In the genomic region with DNA sequence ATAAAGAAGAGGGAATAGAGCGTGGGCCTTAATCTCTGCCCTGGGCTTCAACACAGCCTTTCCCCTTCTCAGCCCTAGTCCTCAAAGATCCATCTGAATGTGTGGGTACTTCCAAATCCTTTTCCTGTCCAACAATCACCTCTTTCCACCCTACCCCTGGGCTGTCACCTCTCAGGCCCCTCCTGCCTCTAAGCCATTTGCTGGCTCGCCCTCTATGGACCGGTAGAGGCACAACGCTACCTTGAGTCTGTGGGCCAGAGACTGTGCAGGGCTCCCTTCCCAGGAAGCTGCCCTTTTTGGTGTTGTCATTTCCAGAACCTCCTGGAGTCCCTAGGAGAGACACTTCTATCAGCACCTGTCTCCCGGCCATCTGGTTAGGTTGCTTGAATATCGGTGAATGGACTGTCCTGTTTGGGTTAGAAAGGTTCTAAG, we compare ENCODE assay signal across 9 mouse cellular contexts. TPM values are rescaled to one million over a fixed set of nuclear protein-coding genes. Genes with fewer than 3 reads are reported as not detected.
A peak's percentile ranks its signal among the peaks of the same experiment; 100 is the strongest.
DNase-seq lines count a peak whose midpoint lies in the region; ATAC-seq lines count a peak whose summit lies in the region.
"Had no signal": no experiment of that assay in that cellular context is flagged by ENCODE, and none has a peak within 500 bp of the region (broad histone marks: within the 10 kb centered on the region; RNA-seq: fewer than 3 reads in every experiment).

No protein-coding gene starts in this region.

- peaks cover 12% of the 10 kb centered on the region for H3K4me1 ChIP-seq in hindbrain, embryonic 14.5 days (replicated peaks; ENCODE audit: control insufficient read depth, insufficient read depth, low read length)
- peaks cover 4% of the 10 kb centered on the region; the same call in 1 of the 2 replicates for H3K4me1 ChIP-seq in liver, embryonic 11.5 days (replicated peaks; ENCODE audit: control insufficient read depth, insufficient read depth, low read length)

- H3K27ac ChIP-seq in hindbrain, embryonic 14.5 days = peak overlapping the region; percentile 91
- H3K27ac ChIP-seq in liver, embryonic 11.5 days (ENCODE audit: low read depth, low read length) = no peak overlapping the region

- DNase-seq in urinary bladder, postnatal 14 days (ENCODE audit: low spot score) = peak; percentile 38
- no peak for DNase-seq in urinary bladder, postnatal 4 days (ENCODE audit: low spot score in 2 of 2)
- peak; percentile 59 for DNase-seq in embryo, embryonic 10.5 days (ENCODE audit: low spot score)
- no peak for DNase-seq in hindbrain, embryonic 14.5 days (ENCODE audit: low spot score)
- DNase-seq in liver, embryonic 11.5 days (ENCODE audit: low spot score) = no peak
- peak; percentile 38 for DNase-seq in naive thymus-derived CD4-positive, alpha-beta T cell, adult 2 months (ENCODE audit: low read depth)
- DNase-seq in ovary, adult 18-20 months (ENCODE audit: low spot score) = no peak
- DNase-seq in layer of hippocampus, adult 8-10 months (ENCODE audit: low spot score in 2 of 2) = no peak

- peak overlapping the region; percentile 77 for H3K4me2 ChIP-seq in hindbrain, embryonic 14.5 days (replicated peaks)
- peak overlapping the region; percentile 84 for H3K4me2 ChIP-seq in liver, embryonic 11.5 days

- ATAC-seq in hindbrain, embryonic 14.5 days (ENCODE audit: low FRiP score) = peak; percentile 46; the same call in 1 of the 2 replicates
- ATAC-seq in liver, embryonic 11.5 days (replicated peaks; ENCODE audit: low FRiP score) = no peak

- 20% methylated on average over 6 of the region's 6 CpGs for WGBS in hindbrain, embryonic 14.5 days
- 25% methylated on average over 6 of the region's 6 CpGs for WGBS in liver, embryonic 11.5 days

- peaks cover 43% of the 10 kb centered on the region for H3K36me3 ChIP-seq in hindbrain, embryonic 14.5 days (replicated peaks; ENCODE audit: control insufficient read depth, insufficient read depth)
- H3K36me3 ChIP-seq in liver, embryonic 11.5 days (ENCODE audit: control insufficient read depth, insufficient read depth, low read length) = 0 out of 2 replicates have a peak, but pooled peaks cover 2% of the 10 kb centered on the region

- H3K9me3 ChIP-seq in hindbrain, embryonic 14.5 days (ENCODE audit: control insufficient read depth, low read length) = no peaks in the 10 kb centered on the region
- no peaks in the 10 kb centered on the region for H3K9me3 ChIP-seq in liver, embryonic 11.5 days (ENCODE audit: control insufficient read depth, low read length)

- H3K9ac ChIP-seq in hindbrain, embryonic 14.5 days = peak overlapping the region; percentile 95
- H3K9ac ChIP-seq in liver, embryonic 11.5 days (ENCODE audit: low read depth, low read length) = peak overlapping the region; percentile 67; the same call in 1 of the 2 replicates

- H3K27me3 ChIP-seq in hindbrain, embryonic 14.5 days (ENCODE audit: control insufficient read depth, insufficient read depth, low read length) = no peaks in the 10 kb centered on the region
- no peaks in the 10 kb centered on the region for H3K27me3 ChIP-seq in liver, embryonic 11.5 days (replicated peaks; ENCODE audit: control insufficient read depth, insufficient read depth, low read length)

- peak overlapping the region; percentile 88 for H3K4me3 ChIP-seq in hindbrain, embryonic 14.5 days (replicated peaks; ENCODE audit: low read length)
- peak overlapping the region; percentile 66 for H3K4me3 ChIP-seq in liver, embryonic 11.5 days (ENCODE audit: low read depth, low read length)

RNA-seq across cellular contexts. Expression of a gene that starts 1.0 kb away (rescaled TPM):
- polyA plus RNA-seq in hindbrain, embryonic 14.5 days (2014; fragmentation: Nextera tagmentation; extraction: Ambion mirVana) = 40.1 and 43.7 TPM in 2 replicates
- polyA plus RNA-seq in liver, embryonic 11.5 days (2014; fragmentation: Nextera tagmentation; extraction: Ambion mirVana) = 5.2 and 5.3 TPM in 2 replicates
- total RNA-seq in layer of hippocampus, adult 8-10 months (2022) = 10 to 100 TPM; 65.4 to 69.0 (median 67.5) TPM

RNA-seq across cellular contexts. Expression of a gene that starts 15.1 kb away (rescaled TPM):
- polyA plus RNA-seq in hindbrain, embryonic 14.5 days (2014; fragmentation: Nextera tagmentation; extraction: Ambion mirVana) = 23.9 and 26.3 TPM in 2 replicates
- 27.7 and 29.0 TPM in 2 replicates for polyA plus RNA-seq in liver, embryonic 11.5 days (2014; fragmentation: Nextera tagmentation; extraction: Ambion mirVana)
- 10 to 100 TPM; 39.3 to 53.1 (median 51.4) TPM for total RNA-seq in layer of hippocampus, adult 8-10 months (2022)

RNA-seq across cellular contexts. Expression of a gene that starts 16.1 kb away (rescaled TPM):
- 35.1 and 35.3 TPM in 2 replicates for polyA plus RNA-seq in hindbrain, embryonic 14.5 days (2014; fragmentation: Nextera tagmentation; extraction: Ambion mirVana)
- polyA plus RNA-seq in liver, embryonic 11.5 days (2014; fragmentation: Nextera tagmentation; extraction: Ambion mirVana) = 36.1 and 38.8 TPM in 2 replicates
- total RNA-seq in layer of hippocampus, adult 8-10 months (2022) = 10 to 100 TPM; 24.7 to 31.2 (median 28.6) TPM

RNA-seq across cellular contexts. Expression of a gene that starts 16.5 kb away (rescaled TPM):
- polyA plus RNA-seq in hindbrain, embryonic 14.5 days (2014; fragmentation: Nextera tagmentation; extraction: Ambion mirVana) = 24.6 and 24.9 TPM in 2 replicates
- polyA plus RNA-seq in liver, embryonic 11.5 days (2014; fragmentation: Nextera tagmentation; extraction: Ambion mirVana) = 21.1 TPM in 2 replicates
- 10 to 100 TPM; 54.4 to 63.1 (median 58.9) TPM for total RNA-seq in layer of hippocampus, adult 8-10 months (2022)

RNA-seq across cellular contexts. Expression of a gene that starts 44.3 kb away (rescaled TPM):
- not detected in 2 replicates for polyA plus RNA-seq in hindbrain, embryonic 14.5 days (2014; fragmentation: Nextera tagmentation; extraction: Ambion mirVana)
- polyA plus RNA-seq in liver, embryonic 11.5 days (2014; fragmentation: Nextera tagmentation; extraction: Ambion mirVana) = 1.1 TPM in 1 of 2 replicates, not detected in the other
- under 1 TPM in 1 of 4 experiments, not detected in 3; 0.56 TPM for total RNA-seq in layer of hippocampus, adult 8-10 months (2022)
- polyA plus RNA-seq: large intestine, adult 2 months had no signal

Comparison
In these comparisons a context has a peak if more than half of its experiments do, and no peak if none do; other contexts are left out.
1. DNase-seq: peak in urinary bladder, postnatal 14 days (single experiment), embryo, embryonic 10.5 days (single experiment) and naive thymus-derived CD4-positive, alpha-beta T cell, adult 2 months (single experiment); none in urinary bladder, postnatal 4 days (0 of 2), hindbrain, embryonic 14.5 days (single experiment), liver, embryonic 11.5 days (single experiment), ovary, adult 18-20 months (single experiment) and layer of hippocampus, adult 8-10 months (0 of 2).